Mouse (Mus musculus) gastrocnemius, adult 8-10 months (tissue): ENCODE data around the gene Ntn5. TPM values are rescaled to one million over a fixed set of nuclear protein-coding genes. Genes with fewer than 3 reads are reported as not detected.
A peak's percentile ranks its signal among the peaks of the same experiment; 100 is the strongest.

Experiments
- DNase-seq, 2 experiments: peaks; one replicate each; pipeline ENCODE4 v3.0.0; 2022; ENCODE audit warnings: low spot score in 2 of 2
- total RNA-seq, 4 experiments: library from RNA; stranded (reverse); gene quantifications; 2 replicates each; pipeline ENCODE4 v1.2.4; 2022

The Ntn5 gene
- total RNA-seq, 4 experiments from 2014 or later = 0.18 to 0.48 (median 0.27) TPM

DNA sequence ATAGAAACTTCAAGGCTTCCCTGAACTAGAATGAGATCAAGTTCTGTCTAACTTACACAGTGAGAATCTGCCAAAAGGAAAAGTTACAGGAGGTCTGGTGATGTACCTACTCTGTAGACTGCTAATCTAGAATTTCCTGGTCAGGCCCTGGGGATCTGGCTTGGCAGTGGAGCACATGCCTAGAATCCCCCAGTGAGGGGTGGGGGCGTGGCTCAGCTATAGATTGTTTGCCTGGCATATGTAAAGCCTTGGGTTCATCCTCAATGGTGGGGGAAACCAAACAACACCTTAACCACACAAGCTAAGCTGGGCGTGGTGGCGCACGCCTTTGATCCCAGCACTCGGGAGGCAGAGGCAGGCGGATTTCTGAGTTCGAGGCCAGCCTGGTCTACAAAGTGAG lies 14.1 kb downstream of the Ntn5 start:
- DNase-seq = no peak

DNA sequence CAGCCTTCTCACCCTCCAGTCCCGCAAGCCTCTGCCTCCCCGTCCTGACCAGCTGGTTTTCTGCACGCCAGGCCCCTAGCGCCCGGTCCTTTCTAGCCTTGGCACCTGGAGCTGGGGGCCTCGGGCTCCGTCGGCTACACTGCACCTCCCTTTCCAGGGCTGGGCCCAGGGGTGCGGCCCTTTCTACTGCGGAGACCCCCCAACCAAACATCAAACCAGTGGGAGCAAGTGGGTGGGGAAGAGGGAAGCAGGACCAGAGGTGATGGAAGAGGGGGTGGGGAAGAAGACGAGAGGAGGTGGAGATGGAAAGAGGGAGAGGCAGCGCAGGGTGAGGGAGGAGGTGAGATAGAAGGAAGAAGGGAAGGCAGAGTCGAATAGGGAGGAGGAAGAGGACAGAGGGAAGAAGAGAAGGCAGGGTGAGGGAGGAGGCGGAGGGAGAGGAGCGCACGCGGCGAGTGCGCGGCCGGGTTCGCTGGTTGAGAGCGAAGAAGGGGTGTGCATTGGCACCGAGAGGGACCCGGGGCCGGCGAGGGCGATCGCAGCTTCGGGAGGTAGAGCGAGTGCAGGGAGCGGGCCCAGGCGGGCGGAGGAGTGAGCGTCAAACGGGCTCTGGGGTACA lies 15.8 kb downstream of the Ntn5 start, which contains the start of gene Car11:
Gene Car11 (plus strand): TSS at position 321 of the 619 bp plus-strand sequence.
- no peak for DNase-seq

DNA sequence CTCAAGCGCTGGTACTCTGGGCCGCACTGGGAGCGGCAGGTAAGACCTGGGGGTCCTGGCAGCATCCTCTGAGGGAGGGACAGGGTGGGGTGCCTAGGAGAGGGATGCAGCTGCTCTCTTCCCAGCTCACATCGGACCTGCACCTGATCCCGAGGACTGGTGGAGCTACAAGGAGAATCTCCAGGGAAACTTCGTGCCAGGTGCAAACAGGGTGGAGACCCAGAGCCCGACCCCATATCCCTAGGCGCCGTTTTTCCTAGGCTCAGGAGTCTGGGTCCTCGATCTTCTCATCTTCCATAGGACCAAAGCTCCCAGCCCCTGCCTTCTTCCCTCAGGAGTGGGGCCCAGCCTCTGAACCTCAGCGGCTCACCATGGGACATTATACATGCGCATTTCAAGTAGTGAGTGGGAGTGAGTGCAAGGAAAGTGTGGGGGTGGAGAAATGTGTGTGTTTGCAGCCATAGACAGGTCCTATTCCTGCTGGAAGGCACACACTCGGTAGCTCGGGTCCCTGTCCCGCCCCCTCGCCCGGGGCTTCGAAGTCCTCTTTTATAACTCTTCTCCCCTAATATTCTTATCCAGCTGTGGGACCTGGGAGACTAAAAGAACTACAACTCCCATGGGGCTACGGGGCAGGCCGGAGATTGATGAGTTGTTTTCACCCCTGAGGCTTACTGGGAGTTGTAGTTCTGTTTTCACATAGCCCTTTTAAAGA lies 16.6 kb downstream of the Ntn5 start:
- DNase-seq = peak; percentile 76

DNA sequence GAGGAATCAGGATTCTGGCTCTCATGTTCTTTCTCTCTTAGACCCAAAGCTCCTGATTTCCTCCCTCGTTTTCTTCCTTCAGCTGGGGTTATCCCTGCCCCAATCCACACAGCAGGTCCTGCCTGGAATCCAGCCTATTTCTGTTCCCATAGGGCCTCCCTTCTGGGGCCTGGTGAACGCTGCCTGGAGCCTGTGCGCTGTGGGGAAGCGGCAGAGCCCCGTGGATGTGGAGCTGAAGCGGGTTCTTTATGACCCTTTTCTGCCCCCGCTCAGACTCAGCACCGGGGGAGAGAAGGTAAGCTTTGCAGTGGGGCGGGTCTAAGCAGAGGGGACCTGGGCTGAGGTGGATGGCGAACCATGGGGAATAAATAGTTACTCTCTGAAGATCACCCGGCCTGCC lies 17.2 kb downstream of the Ntn5 start:
- no peak for DNase-seq

DNA sequence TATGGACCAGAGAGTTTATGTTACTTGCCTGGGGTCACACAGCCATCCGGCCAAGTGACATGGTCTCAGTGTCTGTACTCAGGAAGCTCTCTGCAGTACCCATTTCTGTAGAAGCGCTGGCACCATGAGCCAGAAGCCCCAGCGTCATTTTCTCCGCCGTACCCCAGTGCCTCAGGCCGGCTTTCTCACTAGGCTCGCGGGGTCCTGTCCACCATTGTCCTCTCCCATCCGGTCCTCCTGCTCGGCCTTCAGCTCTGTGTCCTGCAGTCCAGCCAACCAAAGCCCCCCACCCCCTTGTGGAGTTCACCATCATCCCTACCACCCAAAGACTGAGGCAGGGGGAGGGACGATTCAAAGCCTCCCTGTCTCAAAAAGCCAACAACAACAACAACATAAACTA lies 17.8 kb downstream of the Ntn5 start:
- no peak for DNase-seq

DNA sequence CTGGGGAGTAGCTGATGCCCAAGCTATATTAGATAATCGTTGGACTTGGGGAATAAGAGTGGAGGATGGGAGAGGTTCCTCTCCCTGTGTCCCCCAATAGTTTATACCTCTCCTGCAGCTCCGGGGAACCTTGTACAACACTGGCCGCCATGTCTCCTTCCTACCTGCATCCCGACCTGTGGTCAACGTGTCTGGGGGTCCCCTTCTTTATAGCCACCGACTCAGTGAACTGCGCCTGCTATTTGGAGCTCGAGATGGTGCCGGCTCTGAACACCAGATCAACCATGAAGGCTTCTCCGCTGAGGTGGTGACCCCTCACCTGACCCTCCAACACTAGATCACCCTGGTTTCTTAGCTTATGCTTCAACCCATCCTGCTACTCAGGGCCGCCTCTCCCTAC lies 18.5 kb downstream of the Ntn5 start:
- no peak for DNase-seq

DNA sequence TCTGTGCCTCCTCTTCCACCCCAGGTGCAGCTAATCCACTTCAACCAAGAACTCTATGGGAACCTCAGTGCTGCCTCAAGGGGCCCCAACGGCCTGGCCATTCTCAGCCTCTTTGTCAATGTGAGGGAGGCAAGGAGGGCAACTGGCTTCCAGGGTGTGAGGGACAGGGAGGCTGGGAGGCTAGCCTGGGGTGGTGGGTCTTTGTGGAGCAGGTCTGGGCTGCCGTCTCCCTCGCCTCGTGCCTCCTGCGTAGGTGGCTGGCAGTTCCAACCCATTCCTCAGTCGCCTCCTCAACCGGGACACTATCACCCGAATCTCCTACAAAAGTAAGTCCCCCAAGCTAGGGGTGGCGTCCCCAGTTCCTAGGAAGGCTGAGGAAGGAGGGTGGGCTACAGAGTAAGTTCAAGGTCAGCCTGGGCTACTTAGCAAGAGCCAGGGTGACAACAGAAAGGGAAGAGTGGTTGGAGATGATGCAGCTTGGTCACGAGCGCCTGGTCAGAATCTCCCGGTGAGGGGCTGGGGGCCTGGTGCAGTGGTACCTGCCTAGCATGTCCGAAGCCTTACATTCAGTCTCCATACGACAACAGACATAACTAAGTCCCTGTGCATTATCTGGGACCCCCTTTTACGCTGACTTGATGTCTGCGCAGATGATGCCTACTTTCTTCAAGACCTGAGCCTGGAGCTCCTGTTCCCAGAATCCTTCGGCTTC lies 19.1 kb downstream of the Ntn5 start:
- no peak for DNase-seq

DNA sequence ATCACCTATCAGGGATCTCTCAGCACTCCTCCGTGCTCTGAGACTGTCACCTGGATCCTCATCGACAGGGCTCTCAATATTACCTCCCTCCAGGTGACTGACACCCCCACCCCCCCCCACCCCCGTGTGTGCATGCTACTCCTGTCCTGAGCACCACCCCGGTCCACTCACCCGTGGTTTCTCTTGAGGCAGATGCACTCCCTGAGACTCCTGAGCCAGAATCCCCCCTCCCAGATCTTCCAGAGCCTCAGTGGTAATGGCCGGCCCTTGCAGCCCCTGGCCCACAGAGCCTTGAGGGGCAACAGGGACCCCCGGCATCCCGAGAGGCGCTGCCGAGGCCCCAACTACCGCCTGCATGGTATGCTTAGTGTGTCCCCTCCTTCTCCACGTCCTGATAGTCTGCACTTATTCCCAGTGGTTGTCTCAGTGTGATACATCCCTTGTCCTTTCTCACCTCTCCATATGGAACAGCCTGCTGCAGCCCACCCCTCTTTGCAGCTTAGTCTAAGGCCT lies 19.8 kb downstream of the Ntn5 start:
- DNase-seq = peak in 1 of 2 experiments; percentile 34

DNA sequence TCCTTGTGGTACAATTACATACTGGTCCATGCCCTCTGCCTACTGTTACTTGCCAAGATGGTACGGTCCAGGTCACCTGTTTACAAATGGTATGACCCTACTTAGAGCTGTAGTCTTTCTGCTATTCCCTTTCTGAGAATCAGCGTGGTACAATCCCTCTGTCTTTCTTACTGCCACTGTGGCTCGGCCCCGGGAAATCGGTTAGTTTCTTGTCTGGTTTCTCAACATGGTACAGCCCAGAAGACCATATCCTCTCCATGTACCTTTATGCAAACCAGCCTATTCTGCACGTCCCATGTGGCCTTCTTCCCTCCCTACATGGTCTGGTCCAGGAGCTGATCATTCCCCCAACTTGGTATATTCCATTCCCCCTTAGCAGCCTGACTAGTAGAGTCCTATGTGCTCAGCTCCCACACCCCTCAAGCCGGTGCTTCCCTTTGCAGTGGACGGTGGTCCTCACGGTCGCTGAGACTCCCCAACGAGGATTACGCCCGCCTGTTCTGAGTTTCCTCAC lies 20.3 kb downstream of the Ntn5 start:
- peak; percentile 61 to 71 for DNase-seq

DNA sequence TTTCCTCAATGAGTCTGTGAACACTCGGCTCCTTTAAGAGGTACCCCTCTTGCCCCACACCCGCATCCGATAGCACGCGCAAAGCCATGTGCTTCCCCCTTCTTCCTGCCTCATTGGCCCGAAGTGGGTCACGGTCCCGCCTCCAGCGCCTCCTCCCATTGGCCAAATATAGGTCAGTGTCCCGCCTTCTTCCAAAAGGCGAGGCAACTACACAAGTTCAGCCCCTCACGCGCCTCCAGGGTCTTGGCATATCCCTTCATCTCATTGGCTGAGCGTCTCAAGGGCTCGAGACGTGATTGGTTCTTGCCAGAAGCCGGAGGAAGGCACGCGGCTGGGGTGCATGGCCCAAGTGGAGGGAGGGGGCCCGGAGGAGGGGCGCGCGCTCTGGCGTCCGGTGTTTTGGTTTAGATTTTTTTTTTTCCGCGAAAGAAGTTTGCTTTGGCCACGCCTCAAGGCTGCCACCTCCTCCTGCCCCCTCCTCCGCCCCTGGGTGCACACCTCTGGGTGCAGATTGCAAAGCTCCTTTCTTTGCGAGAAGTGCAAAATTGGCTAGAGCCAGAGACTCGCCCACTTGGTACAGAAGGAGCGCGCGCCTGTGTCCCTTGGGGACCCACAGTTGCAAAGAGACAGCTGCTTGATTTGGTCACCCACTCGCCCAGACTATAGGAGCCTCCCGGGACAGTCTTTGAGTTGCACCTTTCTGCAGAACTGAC lies 21.1 kb downstream of the Ntn5 start, which contains the start of gene Dbp:
Gene Dbp (plus strand): TSS at position 359 of the 713 bp plus-strand sequence.
- peak; percentile 99 to 100 for DNase-seq

DNA sequence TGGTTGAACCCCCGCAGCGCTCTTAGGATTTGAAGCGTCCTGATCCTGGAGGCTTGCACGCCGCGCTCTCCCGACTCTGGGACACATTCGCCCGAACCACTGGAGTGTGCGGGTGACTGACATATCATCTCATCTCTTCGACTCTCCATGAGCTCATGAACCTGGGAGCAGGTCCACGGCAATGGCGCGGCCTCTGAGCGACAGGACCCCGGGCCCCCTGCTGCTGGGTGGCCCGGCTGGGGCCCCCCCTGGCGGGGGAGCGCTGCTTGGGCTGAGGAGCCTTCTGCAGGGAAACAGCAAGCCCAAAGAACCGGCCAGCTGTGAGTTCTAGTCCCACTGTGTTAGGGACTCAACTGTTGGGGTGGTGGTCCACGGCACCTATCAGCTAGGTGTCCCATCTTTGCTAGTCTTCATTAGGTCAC lies 21.6 kb downstream of the Ntn5 start:
- DNase-seq = peak in 1 of 2 experiments; percentile 39

DNA sequence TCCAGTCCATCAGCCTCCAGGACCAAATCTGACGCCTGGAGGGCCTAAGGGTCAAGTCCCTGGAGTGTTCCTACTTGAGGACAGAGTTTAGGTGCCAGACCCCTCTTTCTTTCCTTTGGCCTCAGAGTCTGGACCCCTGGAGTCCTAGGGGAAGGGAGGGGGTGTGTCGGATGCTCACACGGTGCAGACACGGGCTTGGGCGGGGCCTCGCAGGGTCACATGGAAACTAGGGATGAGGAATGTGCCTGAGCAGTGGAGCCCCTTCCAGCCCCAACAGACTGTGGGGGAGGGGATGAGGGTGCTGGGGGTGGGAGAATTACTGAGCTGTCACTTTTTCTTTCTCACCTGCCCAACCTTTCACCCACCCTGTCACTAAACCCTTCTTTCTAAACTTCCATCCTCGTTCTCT lies 22.1 kb downstream of the Ntn5 start:
- DNase-seq = peak; percentile 95

DNA sequence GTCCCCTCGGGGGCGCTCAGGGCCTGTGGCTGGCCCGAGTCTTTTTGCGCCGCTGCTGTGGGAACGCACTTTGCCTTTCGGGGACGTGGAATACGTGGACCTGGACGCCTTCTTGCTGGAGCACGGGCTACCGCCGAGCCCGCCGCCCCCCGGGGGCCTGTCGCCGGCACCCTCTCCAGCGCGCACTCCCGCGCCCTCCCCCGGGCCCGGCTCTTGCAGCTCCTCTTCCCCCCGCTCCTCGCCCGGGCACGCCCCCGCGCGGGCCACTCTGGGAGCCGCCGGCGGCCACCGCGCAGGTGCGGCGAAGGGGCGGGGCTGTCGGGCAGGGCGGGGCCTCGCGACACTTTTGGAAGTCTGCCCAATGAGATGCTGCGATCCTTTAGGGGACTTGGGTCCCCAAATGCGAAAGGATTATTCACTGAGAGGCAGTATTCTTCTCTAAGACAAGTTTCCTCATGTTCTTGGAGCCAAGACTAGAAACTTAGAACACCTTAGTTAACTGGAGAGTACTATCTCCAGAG lies 23.0 kb downstream of the Ntn5 start:
- peak; percentile 90 to 92 for DNase-seq

DNA sequence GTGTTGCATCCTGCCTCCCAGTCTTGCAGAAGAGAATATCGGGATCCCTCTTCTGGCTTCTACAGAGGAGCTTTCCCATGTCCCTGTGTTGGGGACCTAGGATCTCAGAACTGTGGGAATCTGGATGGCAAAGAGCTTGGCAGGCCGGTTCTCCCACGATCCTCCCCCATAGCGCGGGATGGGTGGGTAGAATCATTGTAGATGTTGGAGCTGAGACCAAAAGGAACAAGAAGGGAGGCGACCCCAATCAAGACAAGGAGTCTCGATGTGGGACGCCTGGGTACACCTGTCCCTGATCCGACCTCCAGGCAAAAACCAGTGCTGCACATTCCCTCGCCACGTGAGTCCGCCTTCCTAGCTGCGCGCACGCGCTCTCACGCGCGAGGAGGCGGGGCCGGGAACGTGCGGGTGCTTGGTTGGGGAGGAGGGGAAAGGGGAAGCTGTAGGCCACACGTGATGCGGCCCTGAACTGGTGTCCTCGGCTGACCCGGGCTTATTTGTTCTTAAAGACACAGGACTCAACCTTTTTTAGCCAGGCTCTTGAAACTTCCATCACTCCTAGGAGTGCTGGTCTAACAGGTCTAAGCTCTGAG lies 23.6 kb downstream of the Ntn5 start:
- DNase-seq = peak; percentile 97 to 98

DNA sequence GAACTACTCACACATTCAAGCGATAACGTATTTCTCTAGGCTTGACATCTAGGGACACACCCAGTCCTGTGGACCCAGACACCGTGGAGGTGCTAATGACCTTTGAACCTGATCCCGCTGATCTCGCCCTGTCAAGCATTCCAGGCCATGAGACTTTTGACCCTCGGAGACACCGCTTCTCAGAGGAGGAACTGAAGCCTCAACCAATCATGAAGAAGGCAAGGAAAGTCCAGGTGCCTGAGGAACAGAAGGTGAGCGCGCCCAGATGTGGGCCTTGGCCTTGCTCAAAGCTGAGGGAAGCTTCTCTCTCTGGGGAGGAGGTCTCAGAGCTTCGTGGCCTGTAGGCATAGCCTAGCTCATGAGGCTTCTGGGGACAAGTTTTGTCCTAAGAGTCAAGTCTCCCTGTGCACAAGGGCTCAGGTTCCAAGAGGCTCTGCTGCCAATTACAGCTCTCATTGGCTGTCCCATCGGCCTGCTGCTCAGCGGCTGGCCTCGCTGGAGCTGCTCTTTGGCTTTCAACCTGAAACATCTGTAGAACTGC lies 24.5 kb downstream of the Ntn5 start:
- DNase-seq = peak; percentile 58 to 67

DNA sequence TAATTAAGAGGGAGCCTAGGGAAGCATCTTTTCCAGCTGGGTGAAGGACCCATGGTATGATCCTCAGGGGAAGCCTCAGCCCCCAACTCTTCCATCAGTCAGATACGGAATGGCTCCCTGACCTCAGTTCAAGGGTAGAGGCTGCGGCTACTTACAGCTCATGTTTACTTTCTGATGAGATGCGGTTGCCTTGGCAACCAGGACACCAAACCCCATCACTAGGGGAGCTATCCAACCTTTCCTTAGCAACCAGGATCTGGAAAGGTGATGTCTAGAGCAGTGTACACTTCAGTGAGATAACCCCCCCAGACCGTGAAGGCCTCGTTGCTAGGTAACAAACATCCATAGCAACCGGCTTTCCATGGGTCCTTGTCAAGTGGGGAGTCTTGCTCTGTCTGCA lies 25.2 kb downstream of the Ntn5 start:
- DNase-seq = no peak

DNA sequence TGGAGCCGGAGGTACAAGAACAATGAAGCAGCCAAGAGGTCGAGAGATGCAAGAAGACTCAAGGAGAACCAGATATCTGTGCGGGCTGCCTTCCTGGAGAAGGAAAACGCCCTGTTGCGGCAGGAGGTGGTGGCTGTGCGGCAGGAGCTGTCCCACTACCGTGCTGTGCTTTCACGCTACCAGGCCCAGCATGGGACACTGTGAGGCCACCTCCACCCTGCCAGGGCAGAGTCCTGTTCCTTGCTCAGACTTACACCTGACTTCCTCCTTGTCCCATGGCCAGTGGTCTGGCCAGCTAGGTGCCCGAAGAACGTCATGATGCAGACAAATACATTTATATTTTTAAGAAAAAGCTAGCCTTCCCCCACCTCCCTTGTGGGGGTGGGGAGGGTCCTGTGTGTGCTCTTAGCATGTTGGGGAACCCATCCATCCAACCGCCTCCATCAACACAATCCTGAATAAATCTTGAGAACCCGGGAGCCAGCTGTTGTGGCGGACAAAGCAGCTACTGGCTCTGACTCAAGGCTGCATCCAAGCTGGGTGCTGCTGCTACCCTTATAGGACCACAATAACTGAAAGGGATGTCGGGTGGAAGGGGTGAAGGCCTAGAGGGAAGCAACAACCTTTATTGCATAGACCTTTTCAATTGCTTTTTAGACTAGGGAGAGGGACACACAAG lies 26.0 kb downstream of the Ntn5 start:
- no peak for DNase-seq

DNA sequence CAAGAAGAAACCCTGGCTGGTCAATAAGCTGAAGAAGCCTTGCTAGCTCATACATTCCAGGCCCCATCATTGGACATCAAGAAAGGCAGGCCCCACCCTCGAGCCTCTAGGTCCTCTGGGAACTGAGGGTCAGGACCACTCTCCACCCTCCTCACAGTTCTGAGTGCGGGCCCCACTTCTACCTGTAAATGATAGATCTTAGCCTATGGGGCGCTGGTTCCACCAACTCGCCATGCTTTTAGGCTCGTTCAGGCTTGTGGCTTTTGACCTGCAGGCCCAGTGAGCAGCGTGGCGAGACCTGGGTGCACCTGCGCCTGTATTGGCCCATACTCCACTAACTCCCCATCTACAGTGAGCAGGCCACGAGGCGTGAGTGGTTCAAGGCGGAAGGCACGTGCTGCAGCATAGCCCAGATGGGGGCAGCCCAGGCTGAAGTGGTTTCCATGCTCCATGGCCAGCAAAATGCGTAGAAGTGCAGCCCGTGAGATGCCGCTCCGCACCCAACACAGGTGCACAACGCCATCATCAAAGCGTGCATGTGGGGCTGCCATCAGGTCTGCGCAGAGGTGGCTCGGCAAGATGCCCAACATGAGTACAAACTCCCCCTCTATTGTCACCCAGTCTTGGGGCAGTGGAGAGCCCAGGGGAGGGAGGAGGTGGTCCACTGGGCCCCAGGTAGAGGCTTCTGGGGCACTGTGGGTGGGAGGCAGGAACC lies 26.8 kb downstream of the Ntn5 start:
- peak in 1 of 2 experiments; percentile 44 for DNase-seq
